Mouse (Mus musculus): Measurements from ENCODE around the gene Phf14. TPM values are rescaled to one million over a fixed set of nuclear protein-coding genes. Genes with fewer than 3 reads are reported as not detected.
A peak's percentile ranks its signal among the peaks of the same experiment; 100 is the strongest.
"Not testable (repeated sequence)": the region's sequence is repeated elsewhere in the genome, so short reads cannot be mapped to it uniquely, and the experiment has no call there.

Gene Phf14
- polyA plus RNA-seq (2015; fragmentation: Nextera tagmentation; extraction: Ambion mirVana), result 90.6 and 99.3 TPM in 2 replicates

DNA sequence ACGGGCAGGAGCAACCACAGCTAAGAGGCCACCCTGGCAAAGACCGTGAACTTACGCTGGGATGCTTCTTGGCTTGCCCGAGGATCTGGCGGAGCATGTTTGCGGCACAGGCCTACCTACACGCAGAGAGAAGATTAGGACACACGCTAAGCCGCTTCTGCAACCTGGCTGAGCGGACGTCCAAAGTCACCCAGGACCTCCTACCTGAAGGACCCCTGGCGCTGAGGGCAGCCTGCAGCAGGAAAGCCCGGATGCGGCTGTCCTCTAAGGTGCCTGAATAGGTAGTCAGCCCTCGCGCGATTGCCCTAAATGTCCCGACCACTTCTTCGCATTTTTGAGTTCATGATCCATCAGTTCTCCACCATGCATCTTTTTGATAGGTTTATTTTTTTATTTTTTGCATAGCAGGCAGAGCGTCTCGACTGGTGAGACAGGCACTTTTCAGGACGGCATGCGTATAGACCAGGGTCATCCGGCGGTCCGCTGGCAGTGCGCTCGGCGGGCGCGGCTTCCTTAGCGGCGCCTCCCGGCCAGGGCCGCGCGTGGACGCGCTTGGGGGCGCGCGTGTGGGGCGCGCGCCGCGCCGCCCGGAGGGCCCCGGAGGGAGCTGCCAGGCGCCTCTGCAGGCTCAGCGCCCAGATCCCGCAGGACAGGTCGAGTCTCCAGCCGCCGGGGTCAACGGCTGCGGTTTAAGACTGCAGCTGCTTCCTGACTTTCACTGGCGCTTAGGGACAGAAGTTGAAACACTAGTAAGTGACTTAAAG, at the start of gene Phf14, which contains the start of gene Ndufa4:
Gene Phf14 (plus strand): TSS at position 541 of the 764 bp plus-strand sequence.
Gene Ndufa4 (minus strand): TSS at position 229 of the 764 bp plus-strand sequence.
- Histone ChIP-seq H3K27ac (replicated peaks) (peak within 1 kb of the TSS; percentile 81), H3K4me2 (peak within 1 kb of the TSS; percentile 80), H3K4me3 (peak within 1 kb of the TSS; percentile 75), H3K4me1 (replicated peaks) (peaks cover 23% of the 10 kb centered on the region), H3K9ac (peak within 1 kb of the TSS; percentile 93), H3K27me3 (no peaks in the 10 kb centered on the region), H3K36me3 (peaks cover 22% of the 10 kb centered on the region), H3K9me3 (no peaks in the 10 kb centered on the region)
- WGBS, result under 1% methylated on average over 59 of the region's 59 CpGs
- ATAC-seq (ENCODE audit: low read depth), result peak; percentile 97

DNA sequence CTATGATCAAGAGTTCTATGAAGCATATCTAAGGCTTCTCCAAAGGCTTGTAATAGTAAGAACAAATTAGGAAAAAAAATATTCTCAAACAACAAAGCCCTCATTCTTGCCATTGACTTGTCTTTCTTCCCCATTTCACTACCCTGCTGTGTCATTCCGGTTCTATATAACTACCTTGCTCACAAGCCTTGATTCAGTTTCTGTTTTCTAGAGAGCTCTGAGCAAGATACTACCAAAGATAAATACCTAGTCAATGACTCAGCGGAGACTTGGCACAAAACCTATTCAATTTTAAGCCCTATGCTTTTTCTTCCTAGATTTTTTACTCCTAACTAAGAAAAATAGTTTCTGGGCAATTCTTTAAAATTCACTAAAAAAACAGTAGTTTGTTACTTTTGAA, 32.2 kb upstream of the Phf14 start:
- not testable (repeated sequence) for H3K9me3 ChIP-seq; H3K4me1 ChIP-seq (replicated peaks); H3K4me2 ChIP-seq; H3K9ac ChIP-seq; H3K36me3 ChIP-seq; H3K4me3 ChIP-seq; ATAC-seq (ENCODE audit: low read depth); H3K27me3 ChIP-seq; H3K27ac ChIP-seq (replicated peaks)
- no CpG with 5 or more reads among the region's 2 CpGs for WGBS

DNA sequence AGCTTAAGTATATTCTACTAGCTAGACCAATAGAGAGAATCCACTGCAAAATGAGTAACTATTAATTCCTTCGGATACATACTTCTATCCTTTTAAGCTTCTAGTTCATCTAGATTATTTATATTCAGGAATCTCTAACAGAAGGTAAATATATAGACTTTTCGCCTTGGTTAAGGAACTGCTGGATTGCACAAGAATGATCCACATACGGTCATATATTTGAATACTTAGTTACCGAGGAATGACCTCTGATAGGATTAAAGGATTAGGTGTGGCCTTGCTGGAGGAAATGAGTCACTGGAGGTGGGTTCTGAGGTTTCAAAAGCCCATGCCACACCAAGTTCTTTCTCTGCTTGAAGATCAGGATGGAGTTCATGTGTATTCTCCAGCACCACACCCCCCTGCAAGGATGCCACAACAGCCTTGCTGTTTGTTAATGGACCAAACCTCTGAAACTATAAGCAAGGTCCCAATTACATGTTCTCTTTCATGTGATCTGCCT, 6.7 kb upstream of the Phf14 start:
- 95% methylated on average over 4 of the region's 4 CpGs for WGBS
- Histone ChIP-seq H3K27ac (replicated peaks) (no peak overlapping the region), H3K4me1 (replicated peaks) (peaks cover 5% of the 10 kb centered on the region), H3K9ac (no peak overlapping the region), H3K9me3 (no peaks in the 10 kb centered on the region), H3K36me3 (peaks cover 62% of the 10 kb centered on the region), H3K4me3 (no peak overlapping the region), H3K27me3 (no peaks in the 10 kb centered on the region), H3K4me2 (no peak overlapping the region)
- ATAC-seq (ENCODE audit: low read depth), result no peak

DNA sequence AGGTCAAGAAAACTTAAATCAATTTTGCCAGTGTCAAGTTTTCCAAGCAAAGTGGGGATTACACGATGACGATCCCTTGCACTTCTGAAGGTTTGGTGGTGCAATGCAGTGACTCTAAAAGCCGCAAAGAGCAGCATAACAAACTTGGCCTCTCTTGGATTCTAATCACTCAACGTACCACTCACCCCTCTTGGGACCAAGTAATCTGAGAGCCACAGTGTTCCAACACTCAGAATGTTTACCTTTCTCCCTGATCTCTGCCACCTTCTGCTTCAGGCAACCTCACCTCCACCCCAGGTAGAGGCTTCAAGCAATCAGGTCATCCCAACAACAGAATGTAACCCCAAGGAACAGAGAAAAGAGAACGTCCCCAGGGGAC, 730 bp upstream of the Phf14 start:
- peak; percentile 52; the same call in 1 of the 2 replicates for ATAC-seq (ENCODE audit: low read depth)
- under 1% methylated on average over 5 of the region's 5 CpGs for WGBS
- H3K9ac ChIP-seq, result peak overlapping the region; percentile 93

DNA sequence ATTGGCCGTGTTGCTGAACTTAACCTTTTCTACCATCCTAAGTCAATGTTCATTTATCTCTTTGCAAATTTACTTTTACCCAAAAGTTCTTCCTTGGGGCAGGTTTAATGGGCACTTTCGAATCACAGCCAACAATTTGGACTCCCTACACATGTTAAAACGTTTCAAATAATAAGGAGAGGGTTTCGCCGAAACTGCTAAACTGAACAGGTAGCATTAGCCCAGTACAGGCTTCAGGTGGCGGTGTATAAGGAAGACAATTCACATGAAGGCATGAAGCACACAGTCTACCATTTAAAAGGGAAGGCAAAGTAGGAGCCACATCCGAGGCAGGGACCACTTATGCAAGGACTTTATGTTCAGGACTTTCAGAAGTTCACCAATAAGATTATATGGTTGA, 561 bp downstream of the Phf14 start:
- Histone ChIP-seq H3K4me3 (peak overlapping the region; percentile 75), H3K4me2 (peak overlapping the region; percentile 80), H3K9ac (peak overlapping the region; percentile 93), H3K4me1 (replicated peaks) (peaks cover 23% of the 10 kb centered on the region), H3K9me3 (no peaks in the 10 kb centered on the region), H3K27me3 (no peaks in the 10 kb centered on the region), H3K27ac (replicated peaks) (no peak overlapping the region; the same call in 1 of the 2 replicates), H3K36me3 (peaks cover 15% of the 10 kb centered on the region)
- ATAC-seq (ENCODE audit: low read depth), result 0 out of 2 replicates have a peak, but pooled peaks have one; percentile 29
- 31% methylated on average over 7 of the region's 7 CpGs for WGBS

More for the DNA sequence above, 730 bp upstream of the Phf14 start:
- Histone ChIP-seq H3K4me2 (peak overlapping the region; percentile 80), H3K36me3 (peaks cover 28% of the 10 kb centered on the region), H3K27me3 (no peaks in the 10 kb centered on the region), H3K4me3 (peak overlapping the region; percentile 75), H3K27ac (replicated peaks) (peak overlapping the region; percentile 81), H3K4me1 (replicated peaks) (peaks cover 23% of the 10 kb centered on the region), H3K9me3 (no peaks in the 10 kb centered on the region)

DNA sequence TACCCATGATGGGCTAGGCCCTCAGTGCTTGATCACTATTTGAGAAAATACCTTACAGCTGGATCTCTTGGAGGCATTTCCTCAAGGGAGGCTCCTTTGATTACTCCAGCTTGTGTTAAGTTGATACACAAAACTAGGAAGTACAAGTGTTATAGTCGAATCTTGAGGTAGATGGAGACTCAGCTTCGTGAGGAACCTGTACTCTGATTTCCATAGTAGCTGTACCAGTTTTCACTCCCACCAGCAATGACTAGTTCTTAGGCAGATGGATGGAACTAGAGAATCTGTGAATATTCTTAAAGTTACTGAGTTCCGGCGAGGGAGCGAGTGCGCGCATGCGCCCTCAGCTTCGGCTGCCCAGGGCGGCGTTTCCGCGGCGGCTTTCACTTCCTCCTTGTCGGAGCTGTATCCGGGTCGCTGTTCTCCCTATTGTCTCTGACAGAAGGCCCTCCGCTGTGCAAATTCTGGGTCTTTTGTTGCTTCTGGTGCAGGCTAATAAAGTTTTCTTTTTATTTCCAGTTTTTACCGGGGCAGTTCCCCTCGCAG, 18.0 kb downstream of the Phf14 start:
- under 1% methylated on average over 20 of the region's 20 CpGs for WGBS

DNA sequence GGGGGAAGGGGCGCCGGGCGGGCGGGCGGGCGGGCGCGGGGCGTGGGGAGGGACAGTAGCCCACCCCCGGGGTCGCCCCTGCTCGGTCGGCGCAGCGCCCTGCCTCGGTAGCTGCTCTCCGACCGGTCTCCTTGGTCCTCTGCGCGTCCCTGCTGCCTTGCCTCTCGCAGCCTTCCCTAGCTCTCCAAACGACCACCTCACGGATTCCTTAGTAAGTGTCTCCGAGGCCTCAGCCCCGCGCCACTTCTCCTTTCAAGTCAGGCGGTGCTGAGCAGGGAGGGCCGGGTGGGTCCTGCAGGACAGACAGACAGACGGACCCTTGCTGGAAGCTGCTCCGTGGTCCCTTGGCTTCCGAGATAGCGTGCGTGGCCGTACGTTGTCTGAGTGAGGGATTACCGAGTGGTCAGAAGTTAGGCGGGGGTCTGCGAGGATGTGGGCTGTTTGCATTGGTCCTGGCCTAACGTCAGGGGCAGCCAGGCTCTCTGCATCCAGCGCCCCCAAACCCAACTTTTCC, 18.5 kb downstream of the Phf14 start:
- under 1% methylated on average over 36 of the region's 40 CpGs for WGBS

More for the DNA sequence above, 18.0 kb downstream of the Phf14 start:
- H3K4me2 ChIP-seq, result peak overlapping the region; percentile 74
- H3K9ac ChIP-seq, result peak overlapping the region; percentile 99
- peak overlapping the region; percentile 99 for H3K27ac ChIP-seq (replicated peaks)
- H3K4me3 ChIP-seq, result peak overlapping the region; percentile 80
- ATAC-seq (ENCODE audit: low read depth), result peak; percentile 96
- H3K36me3 ChIP-seq, result peaks cover 9% of the 10 kb centered on the region; the same call in 1 of the 2 replicates
- H3K4me1 ChIP-seq (replicated peaks), result peaks cover 35% of the 10 kb centered on the region
- no peaks in the 10 kb centered on the region for H3K27me3 ChIP-seq
- H3K9me3 ChIP-seq, result no peaks in the 10 kb centered on the region

DNA sequence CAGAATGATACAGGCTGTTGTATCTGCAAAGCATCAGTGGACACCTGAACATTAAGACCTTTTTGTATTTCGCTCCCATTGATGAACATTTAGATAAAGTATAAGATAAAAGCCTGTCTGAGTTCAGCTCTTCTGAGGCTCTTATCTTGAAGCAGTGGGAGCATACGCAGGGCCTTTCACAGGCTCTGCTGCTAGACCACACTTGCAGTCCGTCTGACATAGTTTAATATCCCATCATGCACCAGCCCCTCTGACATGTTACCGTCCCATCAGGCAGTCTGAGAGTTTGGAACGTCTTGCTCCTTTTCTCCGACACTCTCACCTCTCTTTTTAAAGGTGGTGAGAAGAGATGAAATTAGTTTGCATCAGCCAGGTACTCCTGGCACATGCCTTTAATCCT, 19.9 kb downstream of the Phf14 start:
- Histone ChIP-seq H3K36me3 (peaks cover 9% of the 10 kb centered on the region; the same call in 1 of the 2 replicates), H3K4me1 (replicated peaks) (peaks cover 35% of the 10 kb centered on the region), H3K4me3 (peak overlapping the region; percentile 80), H3K27ac (replicated peaks) (no peak overlapping the region), H3K27me3 (no peaks in the 10 kb centered on the region), H3K9ac (peak overlapping the region; percentile 99), H3K9me3 (no peaks in the 10 kb centered on the region), H3K4me2 (peak overlapping the region; percentile 74)
- ATAC-seq (ENCODE audit: low read depth), result no peak
- WGBS, result 90% methylated on average over 6 of the region's 6 CpGs

More for the DNA sequence above, 18.5 kb downstream of the Phf14 start:
- H3K9ac ChIP-seq, result peak overlapping the region; percentile 99
- peak overlapping the region; percentile 99 for H3K27ac ChIP-seq (replicated peaks)
- peak overlapping the region; percentile 74 for H3K4me2 ChIP-seq
- no peaks in the 10 kb centered on the region for H3K27me3 ChIP-seq
- H3K9me3 ChIP-seq, result no peaks in the 10 kb centered on the region
- H3K36me3 ChIP-seq, result peaks cover 9% of the 10 kb centered on the region; the same call in 1 of the 2 replicates
- H3K4me3 ChIP-seq, result peak overlapping the region; percentile 80
- H3K4me1 ChIP-seq (replicated peaks), result peaks cover 35% of the 10 kb centered on the region
- peak; percentile 91 for ATAC-seq (ENCODE audit: low read depth)

DNA sequence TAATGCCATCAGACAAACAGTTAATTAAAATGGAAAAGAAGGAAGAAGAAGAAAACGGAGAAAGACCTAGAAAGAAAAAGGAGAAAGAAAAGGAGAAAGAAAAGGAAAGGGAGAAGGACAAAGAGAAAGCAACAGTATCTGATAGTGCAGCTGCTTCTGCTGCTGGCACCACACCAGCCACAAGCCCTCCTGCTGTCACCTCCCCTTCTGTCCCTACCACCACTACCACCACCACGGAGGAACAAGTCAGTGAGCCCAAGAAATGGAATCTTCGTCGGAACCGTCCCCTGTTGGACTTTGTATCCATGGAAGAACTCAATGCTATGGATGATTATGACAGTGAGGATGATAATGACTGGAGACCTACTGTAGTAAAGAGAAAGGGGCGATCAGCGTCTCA, 25.8 kb downstream of the Phf14 start:
- H3K9me3 ChIP-seq, result no peaks in the 10 kb centered on the region
- H3K27ac ChIP-seq (replicated peaks), result no peak overlapping the region
- peaks cover 8% of the 10 kb centered on the region; the same call in 1 of the 2 replicates for H3K36me3 ChIP-seq
- H3K9ac ChIP-seq, result no peak overlapping the region
- no peak for ATAC-seq (ENCODE audit: low read depth)
- no peak overlapping the region for H3K4me2 ChIP-seq
- H3K27me3 ChIP-seq, result no peaks in the 10 kb centered on the region
- WGBS, result 97% methylated on average over 7 of the region's 7 CpGs
- no peak overlapping the region for H3K4me3 ChIP-seq
- peaks cover 12% of the 10 kb centered on the region for H3K4me1 ChIP-seq (replicated peaks)

DNA sequence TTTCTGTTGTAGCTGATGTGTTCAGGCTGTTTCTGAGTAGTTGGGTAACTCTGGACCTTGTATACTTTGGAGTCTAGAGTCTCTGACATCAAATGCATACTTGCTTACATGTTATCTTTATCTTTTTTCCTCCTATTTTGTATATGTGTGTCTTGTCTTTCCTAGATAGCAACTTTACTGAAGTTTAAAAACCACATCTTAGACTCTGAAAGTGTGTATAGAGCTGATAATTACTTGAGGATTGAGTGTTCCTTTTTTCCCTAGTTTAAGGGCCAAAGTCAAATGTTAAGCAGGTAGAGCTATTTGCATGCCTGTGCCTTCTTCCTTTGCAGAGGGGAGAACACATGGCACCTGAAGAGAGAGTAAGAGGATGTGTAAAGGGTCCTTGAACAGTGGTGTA, 33.3 kb downstream of the Phf14 start:
- H3K9ac ChIP-seq, result no peak overlapping the region
- H3K27ac ChIP-seq (replicated peaks), result no peak overlapping the region
- no peaks in the 10 kb centered on the region for H3K4me1 ChIP-seq (replicated peaks)
- no peak overlapping the region for H3K4me2 ChIP-seq
- H3K9me3 ChIP-seq, result no peaks in the 10 kb centered on the region
- no peak overlapping the region for H3K4me3 ChIP-seq
- H3K27me3 ChIP-seq, result no peaks in the 10 kb centered on the region
- no peak for ATAC-seq (ENCODE audit: low read depth)
- peaks cover 30% of the 10 kb centered on the region for H3K36me3 ChIP-seq

DNA sequence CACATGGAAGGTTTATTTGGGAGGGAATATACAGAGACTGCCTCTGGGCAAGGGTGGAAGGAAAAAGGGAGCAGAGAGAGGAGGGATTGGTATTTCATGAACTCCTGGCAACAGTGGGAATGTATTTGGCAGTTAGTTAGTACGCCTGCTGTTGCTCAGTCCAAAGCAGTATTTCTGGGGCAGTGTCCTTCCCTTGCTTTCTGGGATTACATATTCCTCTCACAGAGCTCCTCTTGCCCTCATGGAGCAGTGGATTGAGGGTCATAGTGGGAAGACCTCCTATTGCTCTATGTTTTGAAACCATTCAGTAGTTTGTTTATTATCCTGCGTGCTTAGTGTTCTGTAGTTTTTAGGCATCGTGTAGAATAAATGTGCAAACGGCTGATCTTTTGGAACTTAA, 34.5 kb downstream of the Phf14 start:
- Histone ChIP-seq H3K36me3 (peaks cover 30% of the 10 kb centered on the region), H3K27ac (replicated peaks) (no peak overlapping the region), H3K4me1 (replicated peaks) (no peaks in the 10 kb centered on the region), H3K9ac (no peak overlapping the region), H3K27me3 (no peaks in the 10 kb centered on the region), H3K4me3 (no peak overlapping the region), H3K9me3 (no peaks in the 10 kb centered on the region), H3K4me2 (no peak overlapping the region)
- no peak for ATAC-seq (ENCODE audit: low read depth)
- WGBS, result 93% methylated on average over 4 of the region's 4 CpGs

DNA sequence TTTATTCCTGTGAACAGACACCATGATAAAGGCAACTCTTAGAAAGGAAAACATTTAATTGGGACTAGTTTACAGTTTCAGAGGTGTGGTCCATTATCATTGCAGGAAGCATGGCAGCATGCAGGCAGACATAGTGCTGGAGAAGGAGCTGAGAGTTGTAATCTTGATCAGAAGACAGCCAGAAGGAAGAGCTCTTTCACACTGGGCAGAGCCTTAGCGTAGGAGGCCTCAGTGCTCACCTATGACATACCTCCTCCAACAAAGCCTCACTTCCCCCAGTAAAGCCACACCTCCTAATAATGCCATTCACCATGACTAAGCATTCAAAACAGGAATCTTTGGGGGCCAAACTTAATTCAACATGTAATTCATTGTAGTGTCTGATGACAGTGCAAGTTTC, 40.5 kb downstream of the Phf14 start:
- H3K36me3 ChIP-seq, result peaks cover 25% of the 10 kb centered on the region
- WGBS, result 91% methylated on average over 1 of the region's 1 CpGs
- peaks cover 6% of the 10 kb centered on the region for H3K4me1 ChIP-seq (replicated peaks)
- no peak overlapping the region for H3K4me3 ChIP-seq
- peak; percentile 43; the same call in 1 of the 2 replicates for ATAC-seq (ENCODE audit: low read depth)
- no peak overlapping the region for H3K4me2 ChIP-seq
- H3K27ac ChIP-seq (replicated peaks), result no peak overlapping the region
- no peak overlapping the region for H3K9ac ChIP-seq
- H3K9me3 ChIP-seq, result no peaks in the 10 kb centered on the region
- H3K27me3 ChIP-seq, result no peaks in the 10 kb centered on the region

Data from neural tube, embryonic 13.5 days (tissue).